Mouse (Mus musculus): Measurements from ENCODE around the gene Sbf2. TPM values are rescaled to one million over a fixed set of nuclear protein-coding genes. Genes with fewer than 3 reads are reported as not detected.
A peak's percentile ranks its signal among the peaks of the same experiment; 100 is the strongest.
"Not testable (repeated sequence)": the region's sequence is repeated elsewhere in the genome, so short reads cannot be mapped to it uniquely, and the experiment has no call there.

Gene Sbf2
- polyA plus RNA-seq, 1 experiment from 2014 or later = 66.7 TPM

DNA sequence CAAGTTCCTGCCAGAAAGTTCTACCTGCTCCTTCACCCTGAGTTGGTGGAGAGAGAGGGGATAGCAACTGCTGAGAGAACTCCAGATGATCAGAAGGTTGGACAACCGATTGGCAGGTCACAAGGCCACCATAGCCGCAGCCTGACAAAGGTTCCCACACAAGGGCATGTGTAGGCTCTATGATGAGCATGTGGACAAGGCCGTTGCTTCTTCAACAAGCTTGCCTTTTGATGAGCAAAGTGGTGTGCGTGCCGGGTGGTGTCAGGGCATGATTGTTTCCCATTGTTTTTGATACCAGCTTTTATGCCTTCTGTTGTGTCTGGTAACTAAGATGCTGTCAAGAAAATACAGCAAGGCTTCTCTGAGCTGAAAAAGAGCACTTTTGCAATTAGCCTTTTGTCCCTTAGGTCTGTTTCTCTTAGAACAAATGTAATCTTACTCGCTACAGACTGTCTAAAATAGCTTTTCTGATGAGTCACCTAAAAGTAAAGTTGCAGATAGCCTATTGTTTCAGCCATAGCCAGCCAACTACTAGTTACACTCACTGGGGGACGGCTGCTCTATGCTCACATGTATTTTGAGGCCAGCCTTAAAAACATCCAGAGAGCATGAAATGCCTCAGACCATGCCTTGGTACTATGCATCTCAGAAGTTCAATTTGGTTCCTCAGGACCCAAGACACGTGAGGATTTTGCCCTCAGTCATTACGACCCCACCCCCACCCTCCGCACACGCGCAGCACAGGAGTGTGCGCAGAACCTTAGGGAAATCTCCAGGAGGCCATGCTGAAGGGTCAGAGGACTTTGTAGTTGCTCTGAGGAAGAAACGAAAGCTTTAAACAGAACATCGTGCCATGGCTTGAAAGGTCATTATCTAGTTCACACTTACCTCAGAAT is 33.1 kb upstream of the Sbf2 start:
- Histone ChIP-seq H3K27me3 (ENCODE audit: control insufficient read depth, insufficient read depth, low read length) (no peaks in the 10 kb centered on the region), H3K36me3 (replicated peaks; ENCODE audit: control insufficient read depth, insufficient read depth) (no peaks in the 10 kb centered on the region), H3K4me1 (replicated peaks; ENCODE audit: control insufficient read depth, insufficient read depth, low read length) (no peaks in the 10 kb centered on the region), H3K4me3 (replicated peaks; ENCODE audit: low read length) (no peak overlapping the region), H3K9me3 (ENCODE audit: control insufficient read depth, low read length) (0 out of 2 replicates have a peak, but pooled peaks cover 3% of the 10 kb centered on the region), H3K27ac (no peak overlapping the region), H3K9ac (no peak overlapping the region), H3K4me2 (replicated peaks) (no peak overlapping the region)
- ATAC-seq (ENCODE audit: low FRiP score) (no peak), DNase-seq (ENCODE audit: low spot score) (no peak)
- WGBS = 83% methylated on average over 15 of the region's 15 CpGs

DNA sequence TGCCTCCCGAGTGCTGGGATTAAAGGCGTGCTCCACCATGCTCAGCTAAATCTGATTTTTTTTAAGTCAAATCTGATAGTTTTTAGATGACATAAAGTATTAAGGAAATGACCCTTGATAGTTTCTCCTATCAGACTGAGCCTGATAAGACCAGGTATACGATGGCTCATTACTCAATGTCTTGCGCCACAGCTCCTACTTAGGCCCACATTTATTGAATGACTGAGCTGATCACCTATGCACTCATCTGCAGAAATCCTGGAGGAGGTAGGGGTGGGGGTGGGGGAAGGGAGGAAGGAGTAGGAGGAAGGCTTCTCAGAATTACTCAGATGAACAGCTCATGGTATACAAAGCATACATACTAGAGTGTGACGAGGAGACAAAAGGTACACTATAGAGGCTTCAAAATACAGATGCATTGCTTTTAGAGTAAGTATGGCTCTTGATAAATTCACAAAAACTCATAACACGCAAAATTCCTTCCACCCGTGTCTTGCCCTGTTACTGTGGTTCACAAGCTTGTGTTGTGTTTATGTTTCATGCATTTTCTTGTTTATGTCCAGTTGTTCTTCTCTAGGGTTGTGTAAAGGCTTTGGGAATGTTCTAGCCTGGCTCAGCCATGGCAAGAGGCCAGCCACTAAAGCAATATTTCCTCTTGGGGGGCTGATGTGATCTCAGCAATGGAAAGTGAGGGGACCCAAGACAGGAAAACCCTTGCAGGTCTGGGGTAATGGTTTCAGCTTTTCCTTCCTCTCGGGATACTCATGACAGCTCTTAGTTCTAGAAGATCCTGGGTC is 32.1 kb upstream of the Sbf2 start:
- Histone ChIP-seq H3K4me1 (replicated peaks; ENCODE audit: control insufficient read depth, insufficient read depth, low read length) (no peaks in the 10 kb centered on the region), H3K36me3 (replicated peaks; ENCODE audit: control insufficient read depth, insufficient read depth) (no peaks in the 10 kb centered on the region), H3K4me2 (replicated peaks) (no peak overlapping the region), H3K4me3 (replicated peaks; ENCODE audit: low read length) (no peak overlapping the region), H3K27me3 (ENCODE audit: control insufficient read depth, insufficient read depth, low read length) (no peaks in the 10 kb centered on the region), H3K9me3 (ENCODE audit: control insufficient read depth, low read length) (0 out of 2 replicates have a peak, but pooled peaks cover 3% of the 10 kb centered on the region), H3K27ac (no peak overlapping the region), H3K9ac (no peak overlapping the region)
- ATAC-seq (ENCODE audit: low FRiP score) (no peak), DNase-seq (ENCODE audit: low spot score) (no peak)
- WGBS = 95% methylated on average over 8 of the region's 8 CpGs

- Histone ChIP-seq H3K4me1 (replicated peaks; ENCODE audit: control insufficient read depth, insufficient read depth, low read length) (no peaks in the 10 kb centered on the region), H3K9ac (no peak overlapping the region), H3K9me3 (ENCODE audit: control insufficient read depth, low read length) (0 out of 2 replicates have a peak, but pooled peaks cover 3% of the 10 kb centered on the region), H3K27me3 (ENCODE audit: control insufficient read depth, insufficient read depth, low read length) (no peaks in the 10 kb centered on the region), H3K27ac (no peak overlapping the region), H3K36me3 (replicated peaks; ENCODE audit: control insufficient read depth, insufficient read depth) (no peaks in the 10 kb centered on the region), H3K4me2 (replicated peaks) (no peak overlapping the region), H3K4me3 (replicated peaks; ENCODE audit: low read length) (no peak overlapping the region)
- no peak for ATAC-seq (ENCODE audit: low FRiP score)
- DNase-seq (ENCODE audit: low spot score) = no peak
- 90% methylated on average over 6 of the region's 6 CpGs for WGBS
Observed at GRCm38 (mm10) chr7:110645859-110646258, 31.1 kb upstream of the Sbf2 start.

- 70% methylated on average over 5 of the region's 5 CpGs for whole genome bisulfite sequencing
- Histone ChIP-seq H3K9me3 (ENCODE audit: control insufficient read depth, low read length) (0 out of 2 replicates have a peak, but pooled peaks cover 3% of the 10 kb centered on the region), H3K9ac (no peak overlapping the region), H3K4me2 (replicated peaks) (no peak overlapping the region), H3K36me3 (replicated peaks; ENCODE audit: control insufficient read depth, insufficient read depth) (no peaks in the 10 kb centered on the region), H3K27me3 (ENCODE audit: control insufficient read depth, insufficient read depth, low read length) (no peaks in the 10 kb centered on the region), H3K4me3 (replicated peaks; ENCODE audit: low read length) (no peak overlapping the region), H3K4me1 (replicated peaks; ENCODE audit: control insufficient read depth, insufficient read depth, low read length) (no peaks in the 10 kb centered on the region), H3K27ac (no peak overlapping the region)
- peak; percentile 83 for DNase-seq (ENCODE audit: low spot score)
- ATAC-seq (ENCODE audit: low FRiP score) = peak; percentile 64; the same call in 1 of the 2 replicates
Observed at GRCm38 (mm10) chr7:110645311-110645710, 30.6 kb upstream of the Sbf2 start.

GRCm38 (mm10) chr7:110639958-110640357 is 25.2 kb upstream of the Sbf2 start:
- WGBS = 97% methylated on average over 3 of the region's 3 CpGs
- not testable (repeated sequence) for H3K4me3 ChIP-seq (replicated peaks; ENCODE audit: low read length); H3K27me3 ChIP-seq (ENCODE audit: control insufficient read depth, insufficient read depth, low read length); H3K9ac ChIP-seq; H3K27ac ChIP-seq; H3K9me3 ChIP-seq (ENCODE audit: control insufficient read depth, low read length); H3K36me3 ChIP-seq (replicated peaks; ENCODE audit: control insufficient read depth, insufficient read depth); DNase-seq (ENCODE audit: low spot score); H3K4me2 ChIP-seq (replicated peaks); H3K4me1 ChIP-seq (replicated peaks; ENCODE audit: control insufficient read depth, insufficient read depth, low read length); ATAC-seq (ENCODE audit: low FRiP score)

DNA sequence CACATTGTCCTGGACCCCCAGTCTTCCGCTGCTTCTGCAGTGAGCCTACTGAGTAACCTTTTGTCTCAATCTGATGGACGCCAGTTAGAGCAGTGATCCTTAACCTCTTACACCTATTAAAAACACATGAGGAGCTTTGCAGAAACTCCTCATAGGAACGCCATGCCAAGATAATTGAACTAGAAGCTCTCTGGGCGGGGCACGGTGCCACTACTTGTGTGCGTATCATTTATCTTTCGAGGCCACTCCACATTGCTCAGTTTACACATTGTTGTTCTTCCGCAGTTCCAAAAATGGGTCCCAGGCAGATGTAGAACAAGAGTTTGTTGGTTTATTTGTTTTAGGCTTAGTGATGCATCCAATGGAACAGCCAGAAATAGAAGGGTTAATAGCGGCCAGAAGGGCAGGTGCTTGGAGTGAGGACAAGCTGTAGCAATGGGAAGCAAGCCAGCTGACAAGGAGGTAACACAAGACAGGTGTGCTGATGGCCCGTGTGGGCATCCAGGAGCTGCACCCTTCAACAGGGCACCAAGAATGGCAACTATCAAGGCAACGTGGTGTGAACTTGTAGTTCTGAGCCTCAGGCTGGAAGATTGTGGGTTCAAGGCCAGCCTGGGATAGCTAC is 24.7 kb upstream of the Sbf2 start:
- Histone ChIP-seq H3K9me3 (ENCODE audit: control insufficient read depth, low read length) (no peaks in the 10 kb centered on the region), H3K27ac (no peak overlapping the region), H3K9ac (no peak overlapping the region), H3K4me1 (replicated peaks; ENCODE audit: control insufficient read depth, insufficient read depth, low read length) (0 out of 2 replicates have a peak, but pooled peaks cover 5% of the 10 kb centered on the region), H3K4me3 (replicated peaks; ENCODE audit: low read length) (no peak overlapping the region), H3K36me3 (replicated peaks; ENCODE audit: control insufficient read depth, insufficient read depth) (no peaks in the 10 kb centered on the region), H3K27me3 (ENCODE audit: control insufficient read depth, insufficient read depth, low read length) (no peaks in the 10 kb centered on the region), H3K4me2 (replicated peaks) (no peak overlapping the region)
- 85% methylated on average over 11 of the region's 11 CpGs for WGBS
- no peak for DNase-seq (ENCODE audit: low spot score)
- ATAC-seq (ENCODE audit: low FRiP score) = no peak

DNA sequence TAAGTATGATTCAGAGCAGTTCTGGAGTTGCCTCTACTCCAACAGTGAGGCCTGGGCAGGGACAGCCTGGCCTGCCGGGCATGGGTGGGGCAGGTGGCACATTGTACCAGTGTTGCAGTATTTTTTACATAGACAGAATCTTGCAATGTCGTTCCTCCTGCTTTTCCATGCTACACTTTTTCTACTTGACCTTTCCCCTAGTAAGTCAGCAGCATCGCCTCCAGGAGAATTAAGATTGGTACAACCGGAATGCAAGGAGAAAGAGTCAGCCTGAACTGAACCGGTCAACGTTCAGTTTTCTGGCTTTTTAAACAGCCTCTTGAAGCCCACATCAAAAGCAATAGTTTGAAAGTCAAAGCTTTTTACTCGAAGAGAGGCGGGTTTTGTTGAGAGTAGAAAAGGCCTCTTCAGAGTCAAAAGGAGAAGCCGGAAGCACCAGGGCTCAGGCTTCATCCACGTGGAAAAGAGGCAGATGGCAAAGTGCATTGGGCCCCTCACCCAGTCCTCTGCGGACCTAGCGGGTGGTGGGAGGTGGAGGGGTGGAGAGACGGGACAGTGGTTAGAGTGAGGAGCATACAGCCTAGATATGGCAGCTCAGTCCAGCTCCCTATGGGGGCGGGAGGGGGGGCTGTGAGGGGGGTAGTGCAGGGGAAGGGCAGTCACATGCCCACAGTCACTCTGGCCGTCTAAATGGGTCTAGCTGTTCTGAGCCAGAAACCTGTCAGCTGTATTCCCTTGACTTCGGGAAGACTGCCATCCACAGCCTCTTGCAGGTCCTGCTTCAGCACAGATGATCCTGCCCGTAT is 23.8 kb upstream of the Sbf2 start:
- Histone ChIP-seq H3K4me1 (replicated peaks; ENCODE audit: control insufficient read depth, insufficient read depth, low read length) (0 out of 2 replicates have a peak, but pooled peaks cover 5% of the 10 kb centered on the region), H3K36me3 (replicated peaks; ENCODE audit: control insufficient read depth, insufficient read depth) (no peaks in the 10 kb centered on the region), H3K27me3 (ENCODE audit: control insufficient read depth, insufficient read depth, low read length) (no peaks in the 10 kb centered on the region), H3K9ac (no peak overlapping the region), H3K27ac (no peak overlapping the region), H3K4me3 (replicated peaks; ENCODE audit: low read length) (no peak overlapping the region), H3K9me3 (ENCODE audit: control insufficient read depth, low read length) (no peaks in the 10 kb centered on the region), H3K4me2 (replicated peaks) (no peak overlapping the region)
- DNase-seq (ENCODE audit: low spot score) (no peak), ATAC-seq (ENCODE audit: low FRiP score) (peak; percentile 66; the same call in 1 of the 2 replicates)
- WGBS = 32% methylated on average over 17 of the region's 17 CpGs

GRCm38 (mm10) chr7:110636559-110636958 is 21.8 kb upstream of the Sbf2 start:
- ATAC-seq (ENCODE audit: low FRiP score) (no peak), DNase-seq (ENCODE audit: low spot score) (no peak)
- no peak overlapping the region for H3K4me3 ChIP-seq (replicated peaks; ENCODE audit: low read length)
- H3K4me1 ChIP-seq (replicated peaks; ENCODE audit: control insufficient read depth, insufficient read depth, low read length) = 0 out of 2 replicates have a peak, but pooled peaks cover 5% of the 10 kb centered on the region
- no peak overlapping the region for H3K4me2 ChIP-seq (replicated peaks)
- H3K27me3 ChIP-seq (ENCODE audit: control insufficient read depth, insufficient read depth, low read length) = peaks cover 2% of the 10 kb centered on the region; the same call in 1 of the 2 replicates
- no peaks in the 10 kb centered on the region for H3K36me3 ChIP-seq (replicated peaks; ENCODE audit: control insufficient read depth, insufficient read depth)
- H3K9me3 ChIP-seq (ENCODE audit: control insufficient read depth, low read length) = no peaks in the 10 kb centered on the region
- WGBS = 28% methylated on average over 1 of the region's 1 CpGs
- no peak overlapping the region for H3K27ac ChIP-seq
- H3K9ac ChIP-seq = no peak overlapping the region
